Mouse (Mus musculus): ENCODE measurements around the gene Gm8994. TPM values are rescaled to one million over a fixed set of nuclear protein-coding genes. Genes with fewer than 3 reads are reported as not detected.

Gene Gm8994
- total RNA-seq, 2 experiments from 2014 or later = not detected

GRCm38 (mm10) chr6:136353399-136354184 is 26.3 kb downstream of the Gm8994 start:
- peak; percentile 55 to 73 for DNase-seq
- intact Hi-C loops (cut with DNase I) = loop anchor here (1.0 to 5.0 kb wide), 2 partner anchors 446 to 911 kb away; no protein-coding TSS in a partner anchor

DNA sequence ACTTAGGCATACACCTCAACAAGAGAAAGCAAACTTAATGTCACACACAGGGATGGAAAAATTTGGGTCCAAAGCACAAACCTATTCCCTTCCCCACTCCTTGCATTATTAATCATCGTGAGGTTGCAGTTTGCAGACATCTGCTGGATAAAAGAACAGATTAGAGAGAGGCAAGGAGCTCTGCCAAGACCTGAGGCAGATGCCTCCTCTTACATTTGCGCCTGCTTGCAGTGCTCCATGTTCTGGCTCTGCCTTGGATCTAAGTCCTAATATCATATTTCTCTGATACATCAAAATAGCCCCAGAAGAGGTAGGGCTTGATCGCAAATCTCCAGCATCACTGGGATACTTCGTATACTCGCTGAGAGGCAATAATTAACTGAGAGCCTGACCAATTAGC is 31.1 kb downstream of the Gm8994 start:
- intact Hi-C loops (cut with DNase I) = no loop called here

GRCm38 (mm10) chr6:136363313-136363712 is 36.0 kb downstream of the Gm8994 start:
- intact Hi-C loops (cut with DNase I) = no loop called here
- no peak for DNase-seq

More for the DNA sequence above, 31.1 kb downstream of the Gm8994 start:
- no peak for DNase-seq

GRCm38 (mm10) chr6:136364008-136364407 is 36.7 kb downstream of the Gm8994 start:
- intact Hi-C loops (cut with DNase I) = no loop called here
- no peak for DNase-seq

DNA sequence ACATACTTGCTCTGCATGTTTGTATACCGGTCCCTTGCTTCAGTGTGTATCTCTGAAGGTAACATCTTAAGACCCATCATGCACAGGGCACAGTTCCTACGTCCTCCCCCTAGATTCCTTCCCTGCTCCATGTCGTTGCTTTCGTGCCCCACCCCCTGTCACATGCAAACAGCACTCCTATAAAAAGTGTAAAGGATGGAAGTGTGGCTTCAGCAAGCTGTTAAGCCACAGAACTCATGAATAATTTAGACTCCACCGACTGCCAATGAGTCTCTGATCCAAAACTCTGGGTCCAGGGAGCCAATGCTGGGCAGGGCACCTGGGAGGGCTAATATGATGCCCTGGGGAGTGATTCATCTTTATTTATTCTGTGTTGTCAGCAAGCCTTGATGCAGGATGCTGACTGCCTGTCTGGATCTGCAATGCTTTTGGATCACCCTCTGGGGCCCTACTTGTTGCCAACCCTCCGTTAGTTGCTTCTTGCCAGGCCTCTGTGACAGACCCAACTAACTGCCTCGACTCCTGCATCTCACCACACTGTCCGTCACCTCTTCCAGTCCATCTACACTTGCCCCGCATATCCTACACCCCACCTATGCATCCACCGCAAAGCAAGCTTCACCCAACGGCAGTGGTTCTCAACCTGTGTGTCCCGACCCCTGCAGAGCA is 37.2 kb downstream of the Gm8994 start:
- DNase-seq = no peak
- intact Hi-C loops (cut with DNase I) = no loop called here

DNA sequence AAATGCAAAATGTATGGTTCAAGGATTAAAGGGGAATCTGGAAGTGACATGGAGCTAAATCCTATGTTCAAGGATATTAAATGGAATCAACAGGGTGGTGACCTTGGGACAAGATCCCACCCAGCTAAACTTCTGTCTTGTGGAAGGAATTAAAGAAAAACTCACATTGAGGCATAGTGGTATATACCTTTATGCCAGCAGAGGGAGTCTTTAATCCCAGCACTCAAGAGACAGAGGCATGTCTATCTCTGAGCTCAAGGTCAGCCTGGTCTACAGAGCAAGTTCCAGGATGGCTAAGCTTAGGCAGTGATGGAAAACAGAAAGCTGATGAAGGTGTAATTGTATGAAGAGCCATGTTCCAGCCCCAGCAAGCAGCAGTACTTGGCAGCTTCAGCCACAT is 48.8 kb downstream of the Gm8994 start:
- intact Hi-C loops (cut with DNase I) = no loop called here
- no peak for DNase-seq

Other genes starting within 250 kb of the Gm8994 start
- gene Grin2b, start 154.0 kb upstream of the Gm8994 start, total RNA-seq (2021) = under 1 TPM in 1 of 2 experiments, not detected in 1; 0.02 TPM
- gene E330021D16Rik, start 88.0 kb downstream of the Gm8994 start, total RNA-seq (2021) = not detected
- gene Atf7ip, start 178.6 kb downstream of the Gm8994 start, total RNA-seq (2021) = 100 to 1,000 TPM in 1 of 2 experiments, 10 to 100 TPM in 1; 92.6 to 107 TPM

All from heart, postnatal 14 days (tissue).